Mouse (Mus musculus) lung, embryonic 14.5 days (tissue): ENCODE results near the gene Aen. TPM values are rescaled to one million over a fixed set of nuclear protein-coding genes. Genes with fewer than 3 reads are reported as not detected.

ENCODE experiments used
- ATAC-seq: fragments of 200-750 bp; cut with Nextera tagmentation; 2 replicates; pipeline ENCODE4 v1.8.0; 2017; ENCODE audit warnings: mild to moderate bottlenecking, moderate TSS enrichment, moderate library complexity; ENCODE audit not compliant: insufficient read depth
- DNase-seq: peaks from one replicate; pipeline ENCODE4 v3.0.0-alpha.2; 2015
- H3K27ac ChIP-seq: fragments of 300-500 bp; sonication (generic); 2 replicates; pipeline ENCODE4 v1.5.1; 2014; ENCODE audit warnings: low read depth, mild to moderate bottlenecking, moderate library complexity
- H3K27me3 ChIP-seq: fragments of 300-500 bp; sonication (generic); 2 replicates; pipeline ENCODE4 v1.6.1; 2014; ENCODE audit warnings: low read length, control low read depth; ENCODE audit not compliant: insufficient read depth
- H3K36me3 ChIP-seq: fragments of 300-500 bp; sonication (generic); 2 replicates; pipeline ENCODE4 v1.6.1; 2014; ENCODE audit warnings: control low read depth; ENCODE audit not compliant: insufficient read depth
- H3K4me1 ChIP-seq: fragments of 300-500 bp; sonication (generic); 2 replicates; pipeline ENCODE4 v1.6.1; 2014; ENCODE audit warnings: antibody characterized with exemption, control low read depth; ENCODE audit not compliant: insufficient read depth
- H3K4me2 ChIP-seq: fragments of 300-500 bp; sonication (generic); 2 replicates; pipeline ENCODE4 v1.6.1; 2014; ENCODE audit warnings: mild to moderate bottlenecking
- H3K4me3 ChIP-seq: fragments of 300-500 bp; sonication (generic); 2 replicates; pipeline ENCODE4 v1.5.1; 2014; ENCODE audit warnings: low read depth, low read length
- H3K9ac ChIP-seq: fragments of 300-500 bp; sonication (generic); 2 replicates; pipeline ENCODE4 v1.6.1; 2014
- H3K9me3 ChIP-seq: fragments of 300-500 bp; sonication (generic); 2 replicates; pipeline ENCODE4 v1.6.1; 2016; ENCODE audit warnings: low read depth, low read length, control low read depth
- CTCF ChIP-seq: IDR thresholded peaks from 2 replicates; pipeline ENCODE4 v1.5.1; 2016; ENCODE audit warnings: antibody characterized with exemption, low read depth
- WGBS: fragments of 180-500 bp; shearing (Covaris S2); extraction: QIAGEN DNeasy Blood & Tissue Kit; methylation state at CpG from one replicate; pipeline ENCODE4 v1.1.7; 2014; 5-methylcytosine and 5-hydroxymethylcytosine counted together
- polyA plus RNA-seq: library from polyadenylated mRNA; unstranded; fragments of >200 nt; fragmentation: Nextera tagmentation; extraction: Ambion mirVana; gene quantifications from 2 replicates; pipeline ENCODE4 v1.2.1, GENCODE M21; 2014

The Aen gene
- polyA plus RNA-seq, 1 experiment from 2014 or later = 44.2 TPM

- TF ChIP-seq CTCF = no peak
- 31% methylated on average over 4 of the region's 4 CpGs for WGBS
- DNase-seq (no peak), ATAC-seq (no peak)
- no peaks in the 10 kb centered on the region for H3K36me3 ChIP-seq
- H3K9ac ChIP-seq = no peak overlapping the region
- no peak overlapping the region for H3K27ac ChIP-seq
- no peaks in the 10 kb centered on the region; the same call in 1 of the 2 replicates for H3K4me1 ChIP-seq
- no peak overlapping the region for H3K4me2 ChIP-seq
- no peak overlapping the region for H3K4me3 ChIP-seq
- no peaks in the 10 kb centered on the region for H3K27me3 ChIP-seq
- H3K9me3 ChIP-seq = no peaks in the 10 kb centered on the region
Observed at GRCm38 (mm10) chr7:78918686-78919085, 23.0 kb downstream of the Aen start.

GRCm38 (mm10) chr7:78922506-78922905 is 26.9 kb downstream of the Aen start:
- Histone ChIP-seq H3K4me2 (no peak overlapping the region), H3K9ac (no peak overlapping the region), H3K36me3 (no peaks in the 10 kb centered on the region), H3K9me3 (no peaks in the 10 kb centered on the region), H3K27me3 (no peaks in the 10 kb centered on the region), H3K4me1 (no peaks in the 10 kb centered on the region; the same call in 1 of the 2 replicates), H3K4me3 (no peak overlapping the region), H3K27ac (no peak overlapping the region)
- TF ChIP-seq CTCF = no peak
- no peak for ATAC-seq
- WGBS = 57% methylated on average over 7 of the region's 7 CpGs
- no peak for DNase-seq

GRCm38 (mm10) chr7:78924300-78924699 is 28.6 kb downstream of the Aen start:
- 9% methylated on average over 6 of the region's 6 CpGs for WGBS
- ATAC-seq (peak; percentile 64; the same call in 1 of the 2 replicates), DNase-seq (peak; percentile 96)
- no peaks in the 10 kb centered on the region; the same call in 1 of the 2 replicates for H3K4me1 ChIP-seq
- no peak overlapping the region for H3K9ac ChIP-seq
- H3K4me2 ChIP-seq = no peak overlapping the region
- H3K27me3 ChIP-seq = no peaks in the 10 kb centered on the region
- TF ChIP-seq CTCF = peak; percentile 92
- no peak overlapping the region for H3K4me3 ChIP-seq
- H3K27ac ChIP-seq = no peak overlapping the region
- H3K9me3 ChIP-seq = no peaks in the 10 kb centered on the region
- H3K36me3 ChIP-seq = no peaks in the 10 kb centered on the region

- WGBS = 58% methylated on average over 7 of the region's 7 CpGs
- H3K4me2 ChIP-seq = no peak overlapping the region
- DNase-seq (no peak), ATAC-seq (no peak; the same call in 1 of the 2 replicates)
- H3K36me3 ChIP-seq = no peaks in the 10 kb centered on the region
- no peak overlapping the region for H3K9ac ChIP-seq
- no peak for TF ChIP-seq CTCF
- H3K9me3 ChIP-seq = no peaks in the 10 kb centered on the region
- no peaks in the 10 kb centered on the region; the same call in 1 of the 2 replicates for H3K4me1 ChIP-seq
- no peak overlapping the region for H3K27ac ChIP-seq
- no peaks in the 10 kb centered on the region for H3K27me3 ChIP-seq
- no peak overlapping the region for H3K4me3 ChIP-seq
Observed at GRCm38 (mm10) chr7:78924796-78925195, 29.1 kb downstream of the Aen start.

GRCm38 (mm10) chr7:78925680-78926079 is 30.0 kb downstream of the Aen start:
- 81% methylated on average over 7 of the region's 7 CpGs for WGBS
- DNase-seq (no peak), ATAC-seq (no peak)
- TF ChIP-seq CTCF = no peak
- Histone ChIP-seq H3K36me3 (no peaks in the 10 kb centered on the region), H3K27me3 (no peaks in the 10 kb centered on the region), H3K4me1 (no peaks in the 10 kb centered on the region; the same call in 1 of the 2 replicates), H3K4me2 (no peak overlapping the region), H3K9ac (no peak overlapping the region), H3K27ac (no peak overlapping the region), H3K4me3 (no peak overlapping the region), H3K9me3 (no peaks in the 10 kb centered on the region)

- Histone ChIP-seq H3K4me3 (no peak overlapping the region), H3K4me2 (no peak overlapping the region), H3K4me1 (no peaks in the 10 kb centered on the region; the same call in 1 of the 2 replicates), H3K9ac (no peak overlapping the region), H3K36me3 (no peaks in the 10 kb centered on the region), H3K27me3 (no peaks in the 10 kb centered on the region), H3K27ac (no peak overlapping the region), H3K9me3 (no peaks in the 10 kb centered on the region)
- 73% methylated on average over 9 of the region's 9 CpGs for WGBS
- TF ChIP-seq CTCF = no peak
- ATAC-seq (no peak), DNase-seq (no peak)
Observed at GRCm38 (mm10) chr7:78926156-78926555, 30.5 kb downstream of the Aen start.

GRCm38 (mm10) chr7:78927266-78927665 is 31.6 kb downstream of the Aen start:
- DNase-seq (no peak), ATAC-seq (no peak)
- Histone ChIP-seq H3K9me3 (no peaks in the 10 kb centered on the region), H3K4me3 (no peak overlapping the region), H3K9ac (no peak overlapping the region), H3K4me1 (no peaks in the 10 kb centered on the region; the same call in 1 of the 2 replicates), H3K27me3 (no peaks in the 10 kb centered on the region), H3K27ac (no peak overlapping the region), H3K36me3 (no peaks in the 10 kb centered on the region), H3K4me2 (no peak overlapping the region)
- TF ChIP-seq CTCF = no peak
- 72% methylated on average over 3 of the region's 3 CpGs for WGBS

- H3K27me3 ChIP-seq = no peaks in the 10 kb centered on the region
- WGBS = 61% methylated on average over 19 of the region's 19 CpGs
- DNase-seq = no peak
- no peak overlapping the region for H3K27ac ChIP-seq
- H3K4me3 ChIP-seq = no peak overlapping the region
- ATAC-seq = no peak
- TF ChIP-seq CTCF = no peak
- no peak overlapping the region for H3K9ac ChIP-seq
- no peaks in the 10 kb centered on the region for H3K36me3 ChIP-seq
- no peaks in the 10 kb centered on the region for H3K9me3 ChIP-seq
- H3K4me2 ChIP-seq = no peak overlapping the region
- H3K4me1 ChIP-seq = no peaks in the 10 kb centered on the region
Observed at GRCm38 (mm10) chr7:78938957-78939602, 43.4 kb downstream of the Aen start.
